Mouse (Mus musculus) urinary bladder, postnatal 25 days (tissue): ENCODE measurements around the gene Slc22a23.

Experiments
- DNase-seq: peaks from one replicate; pipeline ENCODE4 v3.0.0; 2022; ENCODE audit warnings: low spot score

Slc22a23 gene

GRCm38 (mm10) chr13:34162491-34163303 lies 182.3 kb downstream of the Slc22a23 start, which contains the start of gene Psmg4:
Gene Psmg4 (plus strand): TSS chr13:34162964.
- peak; percentile 96 for DNase-seq

- DNase-seq, result no peak
Measured at GRCm38 (mm10) chr13:34159926-34160325, 185.1 kb downstream of the Slc22a23 start.

GRCm38 (mm10) chr13:34157596-34158157 lies 187.3 kb downstream of the Slc22a23 start:
- no peak for DNase-seq

- no peak for DNase-seq
Measured at GRCm38 (mm10) chr13:34156840-34157185, 188.2 kb downstream of the Slc22a23 start.

- DNase-seq, result no peak
Measured at GRCm38 (mm10) chr13:34156133-34156839, 188.7 kb downstream of the Slc22a23 start.

- peak; percentile 57 for DNase-seq
Measured at GRCm38 (mm10) chr13:34154931-34155272, 190.1 kb downstream of the Slc22a23 start.

GRCm38 (mm10) chr13:34154217-34154930 lies 190.6 kb downstream of the Slc22a23 start:
- DNase-seq, result peak; percentile 64

GRCm38 (mm10) chr13:34153254-34154011 lies 191.5 kb downstream of the Slc22a23 start:
- DNase-seq, result no peak

GRCm38 (mm10) chr13:34152695-34153094 lies 192.3 kb downstream of the Slc22a23 start:
- no peak for DNase-seq

- DNase-seq, result no peak
Measured at GRCm38 (mm10) chr13:34151425-34151824, 193.6 kb downstream of the Slc22a23 start.

- DNase-seq, result no peak
Measured at GRCm38 (mm10) chr13:34150271-34151027, 194.5 kb downstream of the Slc22a23 start.

- no peak for DNase-seq
Measured at GRCm38 (mm10) chr13:34149463-34150176, 195.4 kb downstream of the Slc22a23 start.

GRCm38 (mm10) chr13:34148767-34149392 lies 196.1 kb downstream of the Slc22a23 start:
- DNase-seq, result peak; percentile 36

- DNase-seq, result no peak
Measured at GRCm38 (mm10) chr13:34148181-34148580, 196.8 kb downstream of the Slc22a23 start.

GRCm38 (mm10) chr13:34146916-34147315 lies 198.1 kb downstream of the Slc22a23 start:
- DNase-seq, result no peak

- DNase-seq, result no peak
Measured at GRCm38 (mm10) chr13:34143389-34143788, 201.6 kb downstream of the Slc22a23 start.

- DNase-seq, result no peak
Measured at GRCm38 (mm10) chr13:34136605-34137004, 208.4 kb downstream of the Slc22a23 start.

- DNase-seq, result no peak
Measured at GRCm38 (mm10) chr13:34134276-34134675, 210.7 kb downstream of the Slc22a23 start.

- DNase-seq, result no peak
Measured at GRCm38 (mm10) chr13:34133326-34134071, 211.5 kb downstream of the Slc22a23 start.
